Mouse (Mus musculus): ENCODE measurements around the gene Galm.
"Not testable (repeated sequence)": the region's sequence is repeated elsewhere in the genome, so short reads cannot be mapped to it uniquely, and the experiment has no call there.

Galm gene

DNA sequence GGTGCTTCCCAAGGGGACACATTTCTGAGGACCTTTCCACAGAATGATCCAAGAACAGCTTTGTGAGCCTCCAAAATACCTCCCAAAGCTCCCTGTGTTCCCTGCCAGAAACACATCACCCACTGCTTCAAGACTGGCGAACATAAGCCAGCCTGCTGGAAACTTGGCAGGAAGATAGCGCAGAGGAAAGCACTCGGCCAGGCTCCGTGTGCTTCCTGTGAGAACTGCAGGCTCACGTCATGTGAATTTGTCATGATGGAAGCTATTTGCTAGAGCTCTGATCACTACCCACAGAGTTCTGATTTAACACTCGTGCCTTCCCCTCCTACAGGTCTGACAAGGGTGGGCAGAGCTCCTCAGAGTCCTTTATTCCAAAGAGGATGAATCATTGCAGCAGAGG, 38.5 kb downstream of the Galm start:
- no peak for DNase-seq (ENCODE audit: low spot score)

DNA sequence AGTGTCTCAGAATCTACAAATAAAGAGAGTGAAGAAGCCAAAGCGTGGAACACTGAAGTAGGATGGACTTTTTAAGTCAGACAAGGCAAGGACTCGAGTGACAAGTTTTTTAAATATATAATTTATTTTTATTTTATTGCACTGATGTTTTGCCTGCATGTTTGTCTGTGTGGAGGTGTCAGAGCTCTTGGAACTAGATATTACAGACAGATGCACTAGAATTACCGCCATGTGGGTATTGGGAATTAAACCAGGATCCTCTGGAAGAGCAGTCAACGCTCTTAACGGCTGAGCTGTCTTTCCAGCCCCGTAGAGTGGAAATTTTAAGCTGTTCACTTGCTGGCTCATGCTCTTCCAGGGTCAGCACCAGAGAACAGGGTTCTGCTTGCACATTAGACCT, 39.1 kb downstream of the Galm start:
- no peak for DNase-seq (ENCODE audit: low spot score)

DNA sequence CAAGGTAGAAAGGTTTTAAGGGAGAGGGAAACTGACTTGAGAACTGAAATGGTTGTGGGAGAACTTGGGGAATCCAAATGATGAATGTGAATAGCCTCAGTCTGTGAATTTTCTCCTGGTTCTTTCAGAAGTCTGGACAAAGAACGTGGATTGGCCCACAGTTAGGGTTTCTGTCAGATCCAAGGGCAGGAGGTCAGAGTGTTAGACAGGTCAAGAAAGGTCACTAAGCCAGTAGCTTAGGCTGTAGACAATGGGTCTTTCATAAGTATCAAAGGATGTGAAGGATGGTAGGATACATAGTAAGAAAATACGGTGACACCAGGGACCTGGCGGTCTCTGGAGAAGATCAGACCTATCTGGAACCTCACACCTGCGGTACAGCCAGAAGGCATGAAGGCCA, 40.2 kb downstream of the Galm start:
- no peak for DNase-seq (ENCODE audit: low spot score)

DNA sequence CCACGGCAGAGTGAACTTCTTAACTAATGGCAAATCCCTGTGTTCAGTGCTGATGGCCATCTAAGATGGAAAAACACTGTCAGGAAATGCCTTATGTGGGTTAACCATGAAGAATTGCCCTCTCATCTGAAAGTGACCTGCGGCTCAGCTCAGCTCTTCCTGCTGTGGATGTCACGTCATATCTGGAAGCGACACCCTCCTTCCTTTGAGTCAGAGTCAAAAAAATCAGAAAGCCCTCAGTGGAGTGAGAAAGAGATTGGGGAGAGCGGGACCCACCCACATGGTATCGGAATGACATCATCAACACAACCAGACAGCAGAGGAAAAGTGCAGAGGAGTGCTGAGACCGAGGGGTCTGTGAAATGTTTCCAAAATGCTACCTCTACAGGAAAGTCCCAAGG, 40.6 kb downstream of the Galm start:
- DNase-seq (ENCODE audit: low spot score), result no peak

DNA sequence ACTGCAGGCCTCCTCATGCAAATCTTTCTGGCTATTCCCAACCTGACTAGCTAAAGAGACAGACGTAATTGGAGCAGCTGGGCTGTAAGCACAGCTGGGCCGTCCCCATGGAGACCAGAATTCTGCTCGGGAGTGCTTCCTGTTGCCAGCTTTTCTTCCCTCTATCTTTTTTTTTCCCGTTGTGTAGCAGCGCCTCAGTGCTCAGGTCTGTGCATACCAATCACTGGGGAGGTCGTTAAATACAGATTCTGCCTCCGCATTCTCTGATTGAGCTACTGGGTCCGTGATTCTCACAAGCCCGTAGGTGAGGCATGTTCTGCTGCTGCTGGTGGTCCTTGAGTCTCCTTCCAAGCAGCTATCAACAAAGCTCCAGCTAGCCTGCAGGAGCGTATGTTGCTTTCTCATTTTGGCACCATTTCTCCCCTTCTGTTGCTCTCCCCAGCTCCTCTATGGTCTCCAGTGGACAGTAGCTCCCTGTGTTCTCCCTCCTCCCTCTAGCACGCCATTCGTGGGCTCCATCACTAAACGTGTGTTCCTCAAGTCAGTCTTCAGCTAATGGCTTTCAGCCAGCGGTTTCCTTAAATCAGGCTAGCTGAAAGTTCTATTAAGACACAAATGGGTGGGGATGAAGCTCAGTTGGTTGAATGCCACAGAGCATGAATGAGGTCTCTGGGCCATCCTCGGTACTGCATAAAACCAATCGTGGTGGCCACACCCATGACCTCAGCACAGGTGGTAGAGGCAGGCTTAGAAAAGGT, 41.3 kb downstream of the Galm start:
- peak; percentile 51 for DNase-seq (ENCODE audit: low spot score)

DNA sequence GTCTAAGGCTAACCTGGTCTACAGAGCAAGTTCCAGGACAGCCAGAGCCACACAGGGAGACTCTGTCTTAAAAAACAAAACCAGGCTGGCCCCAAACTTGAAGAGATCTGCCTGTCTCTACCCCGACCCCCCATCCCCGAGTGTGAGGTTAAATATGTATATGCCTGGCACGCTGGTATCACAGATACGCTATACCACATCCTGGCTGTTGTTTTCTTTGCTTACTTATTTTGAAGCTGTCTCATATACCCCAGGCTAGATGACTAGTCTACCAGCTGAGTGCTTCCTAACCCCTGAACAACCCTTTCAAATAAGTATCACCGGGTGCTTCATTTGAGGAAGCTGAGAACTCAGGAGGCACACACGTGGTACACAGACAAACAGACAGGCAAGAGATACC, 42.5 kb downstream of the Galm start:
- DNase-seq (ENCODE audit: low spot score), result no peak

DNA sequence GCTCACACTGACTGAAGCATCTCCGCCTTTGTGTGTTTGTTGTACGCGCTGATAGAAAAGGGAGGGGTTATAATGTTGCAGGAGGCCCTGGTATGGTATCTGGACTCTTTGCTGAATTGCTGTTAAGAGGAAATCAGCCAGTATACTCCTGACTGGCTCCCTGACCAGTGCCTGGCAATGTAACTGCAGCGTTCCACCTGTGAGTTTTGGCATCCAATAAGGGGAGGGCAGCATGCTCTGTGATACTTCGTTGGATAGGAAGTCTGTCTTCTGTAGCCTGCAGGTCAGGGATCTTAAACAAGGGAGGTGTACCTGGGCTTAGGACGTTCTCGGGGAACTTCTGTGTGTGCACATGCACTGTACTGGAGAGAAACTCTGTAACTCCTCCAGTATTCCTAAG, 43.7 kb downstream of the Galm start:
- no peak for DNase-seq (ENCODE audit: low spot score)

DNA sequence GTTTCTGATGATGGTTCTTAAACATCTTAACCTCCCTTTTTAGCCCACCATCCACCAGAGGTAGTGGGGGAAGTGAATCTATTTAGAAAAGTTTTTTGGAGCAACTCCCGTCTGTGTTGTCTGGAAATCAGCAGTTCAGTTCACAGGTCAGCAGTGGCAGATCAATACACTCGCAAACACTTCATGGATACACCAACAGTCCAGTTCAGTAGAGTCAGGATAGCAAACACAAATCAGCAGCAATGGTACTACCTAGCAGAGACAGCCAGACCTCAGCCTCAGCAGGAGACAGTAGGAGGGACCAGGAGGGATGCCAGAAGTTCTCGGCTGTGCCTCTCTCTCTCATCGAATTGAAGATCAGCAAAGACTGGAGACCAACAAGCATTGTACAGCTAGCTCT, 44.7 kb downstream of the Galm start:
- DNase-seq (ENCODE audit: low spot score), result no peak

DNA sequence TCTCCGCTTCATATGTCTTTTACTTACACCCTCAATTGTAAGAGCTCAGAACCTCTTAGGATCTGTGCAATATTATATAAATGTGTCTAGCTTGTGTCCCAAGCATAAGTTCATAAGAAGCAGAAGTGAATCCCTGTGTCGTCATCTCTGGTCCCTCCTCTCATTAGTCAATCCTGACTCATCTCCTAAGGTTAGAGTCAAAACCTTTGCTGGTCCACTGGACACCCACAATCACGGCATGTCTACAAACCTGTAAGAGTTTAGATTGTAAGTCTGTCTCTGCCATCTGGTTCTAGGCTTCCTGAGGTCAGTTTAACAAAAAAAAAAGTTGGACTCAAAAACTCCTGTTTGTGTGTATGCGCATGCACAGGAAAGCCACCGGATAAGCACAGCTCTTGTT, 45.5 kb downstream of the Galm start:
- DNase-seq (ENCODE audit: low spot score), result no peak

DNA sequence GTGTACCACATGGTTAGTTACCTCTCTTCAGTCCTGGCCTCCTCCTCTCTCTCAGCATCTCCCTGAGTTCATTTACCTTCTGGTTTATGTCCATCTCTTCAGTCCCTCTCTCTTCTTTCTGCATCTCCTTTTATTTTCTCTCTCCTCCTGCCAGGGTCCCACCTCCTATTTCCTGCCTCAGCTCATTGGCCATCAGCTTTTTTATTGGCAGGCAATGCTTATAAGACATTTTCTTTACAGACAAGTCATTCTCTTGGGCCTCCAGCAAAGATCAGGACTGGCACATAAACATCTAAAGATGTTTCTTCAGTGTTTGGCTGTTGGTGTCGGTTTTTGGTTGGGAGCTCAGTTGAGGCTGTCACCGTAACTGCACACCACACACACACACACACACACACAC, 46.4 kb downstream of the Galm start:
- DNase-seq (ENCODE audit: low spot score), result no peak

DNA sequence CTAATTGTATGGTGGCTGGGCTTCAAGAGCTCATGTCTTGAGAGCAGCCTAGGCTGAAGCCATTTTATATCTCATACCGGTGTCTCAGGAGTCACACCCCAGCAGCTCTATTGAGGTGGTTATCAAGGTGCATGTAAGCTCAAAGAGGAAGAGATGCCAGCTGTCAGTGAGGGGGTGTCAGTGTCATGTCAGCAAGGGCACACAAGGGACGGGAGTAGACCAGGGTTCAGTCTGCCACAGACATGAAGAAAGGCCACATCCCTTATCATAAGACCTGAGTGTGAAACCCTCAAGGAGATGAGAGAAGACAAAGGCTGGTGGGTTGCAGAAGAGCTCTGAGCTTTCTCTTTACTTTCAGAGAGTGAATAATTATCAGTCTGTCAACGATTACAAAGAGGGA, 46.9 kb downstream of the Galm start:
- DNase-seq (ENCODE audit: low spot score), result no peak

DNA sequence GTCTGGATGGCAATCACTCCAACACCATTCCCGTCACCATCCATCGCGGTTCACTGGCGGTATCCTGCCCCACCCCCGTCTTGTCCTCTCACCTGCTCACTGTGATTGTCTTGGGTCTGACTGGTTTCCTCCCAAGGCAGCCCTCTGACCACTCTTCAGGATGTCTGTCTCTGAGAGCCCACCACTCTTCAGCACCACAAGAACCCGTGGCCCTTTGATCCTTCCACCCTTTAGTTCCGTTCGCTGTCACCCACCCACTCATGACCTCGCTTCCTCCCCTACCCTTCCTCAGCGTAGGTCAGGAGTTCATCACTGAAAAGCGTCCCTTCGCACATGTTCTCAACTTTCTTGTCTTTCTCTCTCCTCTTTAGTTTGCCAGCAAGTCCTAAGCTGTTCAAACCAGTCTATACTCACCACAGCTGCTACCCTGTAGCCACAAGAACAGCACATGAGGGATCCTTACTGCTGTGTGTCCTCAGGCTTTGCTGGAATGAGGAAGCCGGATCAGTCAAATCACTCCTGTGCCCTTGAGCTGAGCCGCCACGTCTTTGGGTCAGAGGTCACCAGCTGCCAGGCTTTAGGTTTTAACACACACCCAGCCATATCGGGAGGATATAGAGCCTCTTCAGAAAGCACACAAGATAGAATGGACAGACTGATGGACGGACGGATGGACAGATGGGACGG, 47.6 kb downstream of the Galm start:
- no peak for DNase-seq (ENCODE audit: low spot score)

DNA sequence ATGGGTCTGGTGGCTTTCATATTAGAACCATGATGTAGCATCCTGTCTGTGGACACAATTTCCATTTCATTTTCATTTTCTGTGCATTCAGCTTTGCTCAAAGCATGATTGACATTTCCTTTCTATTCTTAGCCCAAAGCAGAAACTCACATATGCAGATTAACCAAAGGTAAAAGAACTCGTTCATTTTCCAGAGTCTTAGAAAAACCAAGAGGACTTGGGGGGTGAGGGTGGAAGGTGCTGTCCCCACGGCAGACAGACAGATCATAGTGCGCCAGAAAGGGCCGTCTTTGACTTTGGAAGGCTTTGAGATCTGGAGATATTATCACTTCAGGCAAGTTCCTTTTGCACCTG, 48.1 kb downstream of the Galm start:
- no peak for DNase-seq (ENCODE audit: low spot score)

DNA sequence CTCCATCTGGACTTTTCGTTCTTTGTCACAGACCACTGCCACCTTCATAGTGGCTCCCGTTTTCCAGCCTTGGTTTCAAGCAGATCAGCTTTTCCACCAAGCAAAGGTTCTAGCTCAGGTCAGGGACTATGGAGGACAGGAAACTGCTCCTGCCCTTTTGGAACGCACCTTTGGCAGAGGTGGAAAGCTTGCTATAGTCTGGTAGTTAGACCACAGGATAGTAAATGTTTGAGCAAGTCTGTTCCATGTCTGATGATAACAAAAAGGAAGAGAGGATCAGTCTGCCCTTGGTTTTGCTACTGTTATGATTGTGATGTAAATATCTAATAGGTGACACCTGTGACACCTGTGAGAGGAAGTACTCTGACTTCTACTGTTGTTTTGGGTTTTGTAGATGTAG, 48.7 kb downstream of the Galm start:
- no peak for DNase-seq (ENCODE audit: low spot score)

DNA sequence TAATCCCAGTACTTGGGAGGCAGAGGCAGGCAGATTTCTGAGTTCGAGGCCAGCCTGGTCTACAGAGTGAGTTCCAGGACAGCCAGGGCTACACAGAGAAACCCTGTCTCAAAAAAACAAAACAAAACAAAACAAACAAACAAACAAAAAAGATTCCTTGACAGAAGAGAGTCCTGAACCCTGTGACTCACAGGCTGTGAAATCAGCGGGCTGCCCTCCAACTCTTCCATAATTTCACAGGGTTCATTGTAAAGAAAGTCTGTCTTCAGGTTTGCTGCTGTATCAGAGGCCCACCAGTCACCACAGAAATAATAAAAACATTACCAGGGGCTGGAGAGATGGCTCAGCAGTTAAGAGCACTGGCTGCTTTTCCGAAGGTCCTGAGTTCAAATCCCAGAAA, 51.6 kb downstream of the Galm start:
- DNase-seq (ENCODE audit: low spot score), result not testable (repeated sequence)

DNA sequence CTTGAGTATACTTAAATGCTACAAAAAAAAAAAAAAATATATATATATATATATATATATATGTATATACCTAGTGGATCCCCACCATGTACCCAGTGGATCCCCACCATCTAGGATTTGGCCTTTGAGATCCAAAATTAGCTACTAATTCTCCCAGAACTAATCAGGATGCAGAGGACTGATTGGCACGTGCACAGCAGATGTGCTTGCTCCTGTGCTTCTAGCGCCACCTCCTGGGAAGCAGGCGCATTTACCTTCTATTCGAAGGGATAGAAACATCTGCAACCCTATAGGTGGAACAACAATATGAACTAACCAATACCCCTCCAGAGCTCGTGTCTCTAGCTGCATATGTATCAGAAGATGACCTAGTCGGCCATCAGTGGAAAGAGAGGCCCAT, 52.7 kb downstream of the Galm start:
- DNase-seq (ENCODE audit: low spot score), result peak; percentile 83

DNA sequence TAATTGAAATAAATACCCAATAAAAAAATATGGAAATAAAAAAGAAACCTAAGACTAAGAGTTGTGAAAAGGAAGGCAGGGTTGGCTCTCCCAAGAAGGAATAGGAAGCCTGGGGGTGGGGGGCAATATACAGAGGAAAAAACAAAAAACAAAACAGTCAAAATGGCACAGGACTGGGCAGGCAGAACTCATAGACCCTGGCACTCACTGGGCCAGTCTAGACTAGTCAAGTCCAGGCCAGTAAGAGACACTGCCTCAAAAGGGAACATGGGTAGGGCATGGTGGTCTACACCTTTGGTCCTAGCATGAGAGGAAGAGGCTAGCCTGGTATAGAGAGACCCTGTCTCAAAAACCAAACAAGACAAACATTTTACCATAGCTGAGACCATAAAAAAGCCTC, 53.2 kb downstream of the Galm start:
- no peak for DNase-seq (ENCODE audit: low spot score)

DNA sequence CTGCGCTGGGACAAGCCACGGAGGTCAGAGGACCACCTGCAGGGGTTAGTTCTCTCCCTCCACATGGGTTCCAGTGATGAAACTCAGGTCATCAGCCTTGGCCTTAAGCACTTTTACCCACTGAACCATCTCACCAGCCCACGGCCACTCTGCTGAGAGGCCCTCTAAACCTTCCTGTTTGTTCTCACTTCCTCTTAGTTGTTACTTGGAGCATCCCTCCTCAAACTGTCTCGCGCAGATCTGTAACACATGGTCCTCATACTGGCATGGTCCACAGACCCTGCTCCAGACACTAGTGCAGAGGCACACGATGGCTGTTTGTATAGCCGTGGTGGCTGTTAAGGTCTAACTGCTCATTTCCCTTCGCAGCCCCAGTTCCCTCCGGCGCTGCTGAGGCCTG, 56.3 kb downstream of the Galm start:
- DNase-seq (ENCODE audit: low spot score), result no peak

DNA sequence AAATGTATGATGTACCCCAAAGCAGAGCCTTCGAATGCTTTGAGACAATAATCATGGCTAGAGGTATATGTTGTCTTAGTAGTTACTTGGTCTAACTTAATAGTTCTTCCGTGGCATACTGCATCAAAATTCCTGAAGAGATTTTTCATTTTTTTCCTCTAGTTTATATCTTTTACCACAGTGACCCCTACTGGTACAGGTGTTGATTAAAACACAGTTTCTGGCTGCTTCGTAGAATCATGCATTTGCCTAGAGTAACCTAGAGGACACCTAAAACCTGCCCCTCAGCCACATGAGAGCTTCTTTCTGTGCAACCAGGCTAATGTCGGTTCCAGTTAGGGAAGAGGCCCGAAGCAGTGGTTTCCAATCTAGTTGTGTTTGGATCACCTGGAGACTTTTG, 65.8 kb downstream of the Galm start:
- no peak for DNase-seq (ENCODE audit: low spot score)

DNA sequence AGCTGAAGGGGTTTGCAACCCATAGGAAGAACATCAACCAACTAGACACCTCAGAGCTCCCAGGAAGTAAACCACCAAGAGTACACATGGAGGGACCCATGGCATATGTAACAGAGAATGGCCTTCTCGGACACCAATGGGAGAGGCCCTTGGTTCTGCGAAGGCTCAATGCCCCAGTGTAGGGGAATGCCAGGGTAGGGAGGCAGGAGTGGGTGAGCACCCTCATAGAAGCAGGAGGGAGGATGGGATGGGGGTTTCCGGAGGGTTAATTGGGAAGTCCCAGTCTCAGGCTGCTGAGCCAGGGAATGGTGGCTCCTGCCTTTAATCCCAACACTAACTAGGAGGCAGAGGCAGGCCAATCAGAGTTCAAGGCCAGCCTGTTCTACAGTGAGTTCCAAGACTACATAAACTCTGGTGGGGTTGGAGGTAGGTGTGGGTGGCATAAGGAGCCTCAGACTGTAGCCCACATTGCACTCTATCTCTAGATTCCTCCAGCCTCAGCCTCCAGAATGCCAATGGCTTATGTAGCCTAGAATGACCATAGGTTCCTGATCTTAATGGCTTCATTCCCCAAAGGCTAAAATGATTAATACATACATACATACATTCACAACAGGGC, 72.0 kb downstream of the Galm start:
- peak; percentile 34 for DNase-seq (ENCODE audit: low spot score)

DNA sequence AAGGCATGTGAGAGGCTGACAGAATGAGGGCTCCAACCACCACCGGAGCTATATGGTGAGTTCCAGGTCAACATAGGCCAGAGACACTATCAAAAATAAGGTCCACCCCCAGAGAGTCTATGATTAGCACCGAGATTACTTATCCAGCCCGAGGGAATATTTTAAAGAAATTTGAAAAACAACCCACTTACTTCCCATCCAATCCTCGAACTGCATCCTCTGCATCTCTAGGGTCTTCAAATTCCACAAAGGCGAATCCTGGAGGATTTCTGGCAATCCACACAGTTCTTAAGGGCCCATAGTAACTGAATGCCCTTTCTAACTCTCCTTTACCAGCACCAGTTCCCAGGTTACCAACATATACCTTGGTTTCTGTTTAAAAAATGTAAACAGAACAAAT, 78.4 kb downstream of the Galm start:
- DNase-seq (ENCODE audit: low spot score), result no peak

DNA sequence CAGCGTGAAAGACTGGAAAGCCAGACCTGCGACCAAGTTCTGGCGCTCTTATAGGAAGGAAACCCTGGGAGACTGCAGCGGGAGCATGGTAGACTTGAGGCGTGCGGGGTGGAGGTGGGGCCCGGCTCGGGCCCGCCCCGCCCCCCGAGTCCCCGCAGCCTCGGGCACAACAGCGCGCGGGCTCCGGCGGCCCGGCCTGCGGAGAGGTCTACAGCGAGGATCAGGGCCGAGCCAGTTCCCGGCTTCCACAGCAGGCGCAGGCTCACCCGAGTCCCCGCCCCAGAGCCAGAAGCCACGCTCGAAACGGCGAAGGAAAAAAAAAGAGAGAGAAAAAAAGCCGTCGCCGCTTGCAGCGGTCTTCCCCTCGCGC, 79.0 kb downstream of the Galm start:
- DNase-seq (ENCODE audit: low spot score), result peak; percentile 79

DNA sequence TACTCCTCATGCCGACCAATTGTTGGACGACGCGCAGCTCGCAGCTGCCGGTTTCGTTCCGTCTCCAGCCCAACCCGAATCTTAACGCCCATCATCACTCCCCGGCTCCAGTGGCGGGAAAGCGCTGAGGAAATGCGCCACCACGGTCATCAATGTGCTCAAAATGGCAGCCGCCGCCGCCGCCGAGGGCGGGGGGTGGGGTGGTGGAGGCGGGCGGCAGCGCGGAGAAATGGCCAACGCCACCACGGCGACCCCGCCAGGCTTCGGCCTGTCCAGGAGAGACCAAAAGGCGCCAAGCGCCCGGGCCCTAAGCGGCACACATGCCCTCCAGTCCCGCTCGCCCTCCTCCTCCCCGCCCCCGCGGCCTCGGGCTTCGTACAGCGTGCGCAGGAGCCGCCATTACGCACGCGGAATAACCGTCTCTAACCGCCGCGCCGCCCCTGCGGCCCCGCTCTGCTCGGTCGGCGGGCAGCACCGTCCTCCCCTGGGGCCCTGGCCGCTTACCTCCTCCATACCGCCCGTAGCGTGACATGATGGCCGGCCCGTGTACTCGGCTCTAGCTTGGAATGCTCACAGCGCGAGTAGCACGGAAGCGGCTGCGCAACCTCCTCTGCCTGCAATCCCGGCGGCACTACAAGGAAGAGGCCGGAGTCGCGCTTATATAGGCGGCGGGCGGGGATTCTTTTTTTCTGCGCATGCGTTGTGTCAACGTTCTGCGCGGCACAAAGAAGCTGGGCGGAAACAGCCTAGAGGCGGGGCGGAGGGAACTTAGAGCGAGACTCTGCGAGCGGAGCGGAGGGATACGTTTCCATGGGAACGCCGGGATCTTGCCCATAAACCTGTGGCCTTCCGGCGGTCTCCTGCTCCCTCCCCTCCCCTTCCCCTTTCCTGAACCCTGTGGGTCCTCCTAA, 79.7 kb downstream of the Galm start, which contains the start of the genes Srsf7 and Ttc39d:
TSS of gene Srsf7 (minus strand) at position 637 of the 911 bp plus-strand sequence.
TSS of gene Ttc39d (plus strand) at position 790 of the 911 bp plus-strand sequence.
- peak; percentile 99 for DNase-seq (ENCODE audit: low spot score)
